Mouse (Mus musculus) spleen, adult 2 months (tissue): ENCODE results near the gene Inppl1.

Source experiments
- CTCF ChIP-seq: fragments of 200-500 bp; IDR thresholded peaks from 2 replicates; pipeline ENCODE4 v1.5.1; 2011; ENCODE audit warnings: mild to moderate bottlenecking, inconsistent platforms; ENCODE audit not compliant: insufficient read depth, insufficient read length, insufficient replicate concordance; ENCODE audit errors: extremely low read depth
- POLR2A ChIP-seq: fragments of 200-500 bp; IDR thresholded peaks from 2 replicates; pipeline ENCODE4 v1.6.1; 2011; ENCODE audit warnings: low read depth, low read length, inconsistent platforms

DNA sequence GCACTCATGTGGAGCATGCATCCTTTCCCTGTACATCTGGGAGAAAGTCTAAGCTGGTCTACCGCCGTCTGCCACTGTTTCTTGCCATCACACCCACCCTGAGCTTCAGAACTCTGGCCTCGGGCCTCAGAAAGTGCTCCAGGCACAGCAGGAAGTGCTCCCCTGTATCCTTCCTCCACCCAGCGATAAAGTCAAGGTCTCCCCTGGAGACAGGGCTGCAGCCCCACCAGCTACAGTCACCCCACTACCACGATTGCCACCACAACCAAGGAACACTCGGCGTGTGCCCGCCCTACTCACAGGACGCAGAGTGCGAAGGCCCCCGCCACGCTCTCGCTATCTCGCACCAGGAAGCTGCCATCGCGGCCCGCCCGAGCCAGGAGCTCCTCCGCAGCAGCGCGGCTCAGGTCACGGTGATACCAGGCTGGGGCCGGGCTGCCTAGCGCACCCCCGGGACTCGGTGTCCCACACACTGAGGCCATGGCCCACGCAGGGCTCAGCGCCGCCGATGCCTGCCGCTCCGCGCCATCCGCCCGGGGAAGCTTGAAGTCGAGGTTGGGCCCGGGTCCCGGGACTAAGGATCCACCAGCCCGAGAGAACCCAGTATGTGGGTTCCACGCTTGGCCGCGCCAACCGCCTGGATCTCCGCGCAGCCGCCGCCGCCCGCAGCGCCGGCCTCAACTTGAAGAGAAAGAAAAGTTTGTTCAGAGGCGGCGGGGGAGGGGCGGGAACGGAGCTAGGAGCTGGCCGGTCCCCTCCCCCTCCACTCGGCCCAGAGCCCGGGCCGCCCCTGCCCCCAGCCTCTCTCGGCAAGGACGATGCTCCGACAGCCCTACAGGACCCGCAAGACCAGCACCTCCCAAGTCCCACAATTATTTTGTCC is 1.5 kb downstream of the Inppl1 start:
- TF ChIP-seq POLR2A (peak; percentile 6; the same call in 1 of the 2 replicates), CTCF (no peak)
